Mouse (Mus musculus): Measurements from ENCODE around the gene Ifitm1.

GRCm38 (mm10) chr7:140941222-140942051, 25.6 kb upstream of the Ifitm1 start, which contains the start of gene Pgghg:
- TF ChIP-seq CTCF (IDR thresholded peaks at IDR 0.05; ENCODE audit: low read depth, low read length), result peak; percentile 62
- no peak for TF ChIP-seq GATA1 (IDR thresholded peaks at IDR 0.05; ENCODE audit: borderline replicate concordance, low read length)
- TF ChIP-seq TAL1 (conservative IDR thresholded peaks at IDR 0.05; ENCODE audit: low read depth, low read length), result no peak
- TF ChIP-seq POLR2AphosphoS5 (IDR thresholded peaks at IDR 0.05; ENCODE audit: insufficient replicate concordance, low read depth, low read length), result no peak
- no peak for TF ChIP-seq GATA2 (IDR thresholded peaks at IDR 0.05; ENCODE audit: borderline replicate concordance, low read depth, low read length)
